Mouse (Mus musculus): ENCODE data around the gene Snrpa1. TPM values are rescaled to one million over a fixed set of nuclear protein-coding genes. Genes with fewer than 3 reads are reported as not detected.

Gene Snrpa1
- polyA plus RNA-seq, 1 experiment = 29.6 TPM

- Histone ChIP-seq H3K27ac (ENCODE audit: insufficient read depth, low read depth, low read length) (no peak overlapping the region), H3K4me3 (ENCODE audit: insufficient read depth, low read length) (no peak overlapping the region), H3K4me1 (ENCODE audit: control insufficient read depth, insufficient read depth, low read length) (no peaks in the 10 kb centered on the region)
- TF ChIP-seq POLR2A (IDR thresholded peaks at IDR 0.05; ENCODE audit: borderline replicate concordance, low read depth, low read length) (no peak), CTCF (IDR thresholded peaks at IDR 0.05; ENCODE audit: low read depth, low read length) (no peak)
Measured at GRCm38 (mm10) chr7:66098803-66099202, 40.0 kb downstream of the Snrpa1 start.

- TF ChIP-seq CTCF (IDR thresholded peaks at IDR 0.05; ENCODE audit: low read depth, low read length) = no peak
- TF ChIP-seq POLR2A (IDR thresholded peaks at IDR 0.05; ENCODE audit: borderline replicate concordance, low read depth, low read length) = no peak
- Histone ChIP-seq H3K4me1 (ENCODE audit: control insufficient read depth, insufficient read depth, low read length) (peaks cover 4% of the 10 kb centered on the region), H3K27ac (ENCODE audit: insufficient read depth, low read depth, low read length) (no peak overlapping the region), H3K4me3 (ENCODE audit: insufficient read depth, low read length) (no peak overlapping the region)
Measured at GRCm38 (mm10) chr7:66101866-66102265, 43.1 kb downstream of the Snrpa1 start.

GRCm38 (mm10) chr7:66104531-66104930 lies 45.7 kb downstream of the Snrpa1 start:
- peaks cover 4% of the 10 kb centered on the region for H3K4me1 ChIP-seq (ENCODE audit: control insufficient read depth, insufficient read depth, low read length)
- H3K4me3 ChIP-seq (ENCODE audit: insufficient read depth, low read length) = no peak overlapping the region
- H3K27ac ChIP-seq (ENCODE audit: insufficient read depth, low read depth, low read length) = no peak overlapping the region
- TF ChIP-seq CTCF (IDR thresholded peaks at IDR 0.05; ENCODE audit: low read depth, low read length) (no peak), POLR2A (IDR thresholded peaks at IDR 0.05; ENCODE audit: borderline replicate concordance, low read depth, low read length) (no peak)

- Histone ChIP-seq H3K4me3 (ENCODE audit: insufficient read depth, low read length) (no peak overlapping the region), H3K27ac (ENCODE audit: insufficient read depth, low read depth, low read length) (no peak overlapping the region), H3K4me1 (ENCODE audit: control insufficient read depth, insufficient read depth, low read length) (peaks cover 4% of the 10 kb centered on the region)
- TF ChIP-seq CTCF (IDR thresholded peaks at IDR 0.05; ENCODE audit: low read depth, low read length) = no peak
- TF ChIP-seq POLR2A (IDR thresholded peaks at IDR 0.05; ENCODE audit: borderline replicate concordance, low read depth, low read length) = no peak
Measured at GRCm38 (mm10) chr7:66105771-66106170, 47.0 kb downstream of the Snrpa1 start.

- peaks cover 4% of the 10 kb centered on the region for H3K4me1 ChIP-seq (ENCODE audit: control insufficient read depth, insufficient read depth, low read length)
- no peak overlapping the region for H3K4me3 ChIP-seq (ENCODE audit: insufficient read depth, low read length)
- TF ChIP-seq CTCF (IDR thresholded peaks at IDR 0.05; ENCODE audit: low read depth, low read length) = no peak
- no peak for TF ChIP-seq POLR2A (IDR thresholded peaks at IDR 0.05; ENCODE audit: borderline replicate concordance, low read depth, low read length)
- H3K27ac ChIP-seq (ENCODE audit: insufficient read depth, low read depth, low read length) = no peak overlapping the region
Measured at GRCm38 (mm10) chr7:66106581-66107056, 47.8 kb downstream of the Snrpa1 start.

GRCm38 (mm10) chr7:66107206-66107605 lies 48.4 kb downstream of the Snrpa1 start:
- H3K4me1 ChIP-seq (ENCODE audit: control insufficient read depth, insufficient read depth, low read length) = peaks cover 4% of the 10 kb centered on the region

GRCm38 (mm10) chr7:66107930-66108329 lies 49.1 kb downstream of the Snrpa1 start:
- H3K4me1 ChIP-seq (ENCODE audit: control insufficient read depth, insufficient read depth, low read length) = peaks cover 4% of the 10 kb centered on the region

More at GRCm38 (mm10) chr7:66107206-66107605, 48.4 kb downstream of the Snrpa1 start:
- no peak for TF ChIP-seq CTCF (IDR thresholded peaks at IDR 0.05; ENCODE audit: low read depth, low read length)
- no peak for TF ChIP-seq POLR2A (IDR thresholded peaks at IDR 0.05; ENCODE audit: borderline replicate concordance, low read depth, low read length)
- no peak overlapping the region for H3K4me3 ChIP-seq (ENCODE audit: insufficient read depth, low read length)
- no peak overlapping the region for H3K27ac ChIP-seq (ENCODE audit: insufficient read depth, low read depth, low read length)

GRCm38 (mm10) chr7:66108961-66109854 lies 50.4 kb downstream of the Snrpa1 start, which contains the start of gene Chsy1:
Gene Chsy1 (plus strand): TSS chr7:66109515.
- Histone ChIP-seq H3K4me3 (ENCODE audit: insufficient read depth, low read length) (peak within 1 kb of the TSS; percentile 73), H3K27ac (ENCODE audit: insufficient read depth, low read depth, low read length) (peak within 1 kb of the TSS; percentile 41; the same call in 1 of the 2 replicates), H3K4me1 (ENCODE audit: control insufficient read depth, insufficient read depth, low read length) (peaks cover 12% of the 10 kb centered on the region)
- TF ChIP-seq POLR2A (IDR thresholded peaks at IDR 0.05; ENCODE audit: borderline replicate concordance, low read depth, low read length) (no peak), CTCF (IDR thresholded peaks at IDR 0.05; ENCODE audit: low read depth, low read length) (no peak)

More at GRCm38 (mm10) chr7:66107930-66108329, 49.1 kb downstream of the Snrpa1 start:
- no peak overlapping the region for H3K4me3 ChIP-seq (ENCODE audit: insufficient read depth, low read length)
- H3K27ac ChIP-seq (ENCODE audit: insufficient read depth, low read depth, low read length) = no peak overlapping the region
- TF ChIP-seq CTCF (IDR thresholded peaks at IDR 0.05; ENCODE audit: low read depth, low read length) = 0 out of 2 replicates have a peak, but pooled peaks have one; percentile 27
- no peak for TF ChIP-seq POLR2A (IDR thresholded peaks at IDR 0.05; ENCODE audit: borderline replicate concordance, low read depth, low read length)

GRCm38 (mm10) chr7:66109855-66110635 lies 51.2 kb downstream of the Snrpa1 start:
- H3K27ac ChIP-seq (ENCODE audit: insufficient read depth, low read depth, low read length) = no peak overlapping the region
- H3K4me3 ChIP-seq (ENCODE audit: insufficient read depth, low read length) = peak overlapping the region; percentile 73
- H3K4me1 ChIP-seq (ENCODE audit: control insufficient read depth, insufficient read depth, low read length) = peaks cover 13% of the 10 kb centered on the region
- TF ChIP-seq CTCF (IDR thresholded peaks at IDR 0.05; ENCODE audit: low read depth, low read length) (no peak), POLR2A (IDR thresholded peaks at IDR 0.05; ENCODE audit: borderline replicate concordance, low read depth, low read length) (no peak)

Data from bone marrow macrophage, adult 2 months (primary cell).